Mouse (Mus musculus) embryonic fibroblast, embryonic 13.5 days (primary cell): ENCODE measurements around the gene Rapsn.

ENCODE experiments used
- CTCF ChIP-seq: IDR thresholded peaks from 2 replicates; pipeline ENCODE4 v1.5.1; 2011; ENCODE audit warnings: mild to moderate bottlenecking, control low read depth, low read length, moderate library complexity, borderline replicate concordance; ENCODE audit not compliant: insufficient read depth
- POLR2A ChIP-seq: IDR thresholded peaks from 2 replicates; pipeline ENCODE4 v1.6.1; 2011; ENCODE audit warnings: low read depth, mild to moderate bottlenecking, control low read depth, low read length, moderate library complexity

DNA sequence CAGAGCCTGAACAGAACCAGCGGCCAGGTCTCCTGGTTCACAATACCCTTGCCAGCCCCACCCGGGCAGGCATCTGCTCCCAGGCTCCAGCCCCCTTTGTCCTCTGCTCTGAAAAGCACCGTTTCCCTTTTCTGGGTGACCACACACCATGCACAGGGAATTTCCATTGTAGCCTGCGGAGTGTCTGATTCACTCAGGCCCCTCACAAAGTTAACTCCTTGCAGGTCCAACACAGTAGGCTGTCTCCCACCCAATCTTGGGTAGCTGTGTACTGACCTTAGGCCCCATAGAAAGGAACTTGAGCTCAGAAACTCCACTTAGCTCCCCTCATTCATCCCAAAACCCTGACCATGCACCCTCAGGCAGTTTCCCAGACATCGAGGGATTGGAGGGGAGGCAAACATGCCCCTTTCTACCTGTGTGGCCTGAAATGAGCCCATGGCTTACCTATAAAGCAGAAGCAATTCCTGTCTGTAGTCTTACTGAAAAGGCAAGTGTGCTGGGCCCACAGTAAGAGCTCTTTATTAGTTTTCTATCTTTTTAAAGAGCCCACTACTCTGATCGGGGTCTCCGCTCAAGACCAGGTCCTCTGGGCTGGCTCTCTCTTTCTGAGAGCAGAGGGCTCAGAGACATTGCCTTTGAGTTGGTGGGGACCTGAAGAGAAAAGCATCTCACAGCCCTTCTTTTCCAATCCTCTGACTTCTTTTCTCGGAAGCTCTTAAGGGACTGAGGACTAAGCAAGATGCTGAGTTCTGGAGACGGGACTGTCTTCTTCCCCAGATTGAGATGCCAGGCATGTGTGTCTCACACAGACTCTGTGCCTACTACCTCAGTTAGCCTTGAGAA is 51.2 kb downstream of the Rapsn start:
- TF ChIP-seq CTCF (no peak), POLR2A (no peak)
